Mouse (Mus musculus) liver, adult 2 months (tissue): ENCODE measurements at regions not wholly inside any gene's neighbourhood (a gene's known extent, or its start where the extent isn't known, plus 50 kb on each side); places are given as distances from the start of the nearest gene placed in this dataset.

Experiments used
- DNase-seq: peaks from one replicate; pipeline ENCODE4 v3.0.0-alpha.2; 2011; ENCODE audit warnings: low read depth, low spot score; ENCODE audit errors: extremely low read depth
- H3K27ac ChIP-seq: fragments of 200-500 bp; replicated peaks from 2 replicates; pipeline ENCODE4 v1.5.1; 2012; ENCODE audit warnings: low read depth, mild to moderate bottlenecking, control low read depth, inconsistent platforms, low read length; ENCODE audit not compliant: insufficient read depth
- H3K27me3 ChIP-seq: fragments of 200-500 bp; 2 replicates; pipeline ENCODE4 v1.6.1; 2012; ENCODE audit warnings: mild to moderate bottlenecking, moderate library complexity, low read length, inconsistent platforms; ENCODE audit not compliant: control insufficient read depth, insufficient read depth
- H3K36me3 ChIP-seq: fragments of 200-500 bp; 2 replicates; pipeline ENCODE4 v1.6.1; 2012; ENCODE audit warnings: low read length, inconsistent platforms; ENCODE audit not compliant: control insufficient read depth, insufficient read depth
- H3K4me1 ChIP-seq: fragments of 200-500 bp; 2 replicates; pipeline ENCODE4 v1.6.1; 2011; ENCODE audit warnings: low read length; ENCODE audit not compliant: control insufficient read depth, insufficient read depth
- H3K4me3 ChIP-seq: fragments of 200-500 bp; 2 replicates; pipeline ENCODE4 v1.5.1; 2011; ENCODE audit warnings: low read depth, mild to moderate bottlenecking, control low read depth, low read length, moderate library complexity; ENCODE audit not compliant: insufficient read depth
- H3K79me2 ChIP-seq: fragments of 200-500 bp; 2 replicates; pipeline ENCODE4 v1.6.1; 2012; ENCODE audit warnings: inconsistent platforms, mild to moderate bottlenecking, low read length, moderate library complexity; ENCODE audit not compliant: control insufficient read depth, insufficient read depth
- H3K9ac ChIP-seq: fragments of 200-500 bp; 2 replicates; pipeline ENCODE4 v1.6.1; 2012; ENCODE audit warnings: low read depth, mild to moderate bottlenecking, control low read depth, inconsistent platforms, low read length
- CTCF ChIP-seq: fragments of 200-500 bp; IDR thresholded peaks from 2 replicates; pipeline ENCODE4 v1.5.1; 2011; ENCODE audit warnings: low read depth, low read length, control low read depth
- POLR2A ChIP-seq: fragments of 200-500 bp; IDR thresholded peaks from 2 replicates; pipeline ENCODE4 v1.6.1; 2011; ENCODE audit warnings: low read length, control low read depth; ENCODE audit not compliant: insufficient read depth; ENCODE audit errors: extremely low read depth
- WGBS: fragments of 180-500 bp; shearing (Covaris S2); methylation state at CpG from one replicate; pipeline ENCODE4 v1.1.7; 2018; 5-methylcytosine and 5-hydroxymethylcytosine counted together

DNA sequence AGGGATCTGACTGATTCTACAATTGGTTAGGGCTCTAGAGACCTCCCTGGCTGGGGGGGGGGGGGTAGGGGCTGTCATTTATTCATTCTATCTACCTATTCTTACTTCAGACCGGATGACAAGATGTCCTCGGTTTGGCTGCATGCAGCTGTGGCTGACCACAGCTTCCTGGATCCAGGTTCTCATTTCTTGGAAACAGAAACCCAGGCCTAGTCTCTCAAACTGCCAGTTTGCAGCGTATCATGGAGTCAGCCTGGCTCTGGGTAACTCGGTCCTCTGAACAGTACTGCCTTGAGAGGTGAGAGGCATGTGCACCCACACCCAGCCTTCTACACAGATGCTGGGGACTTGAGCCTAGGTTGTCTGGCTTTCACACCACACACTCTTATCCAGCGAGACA is 62.1 kb upstream of the Elovl6 start:
- WGBS = 88% methylated on average over 5 of the region's 5 CpGs

DNA sequence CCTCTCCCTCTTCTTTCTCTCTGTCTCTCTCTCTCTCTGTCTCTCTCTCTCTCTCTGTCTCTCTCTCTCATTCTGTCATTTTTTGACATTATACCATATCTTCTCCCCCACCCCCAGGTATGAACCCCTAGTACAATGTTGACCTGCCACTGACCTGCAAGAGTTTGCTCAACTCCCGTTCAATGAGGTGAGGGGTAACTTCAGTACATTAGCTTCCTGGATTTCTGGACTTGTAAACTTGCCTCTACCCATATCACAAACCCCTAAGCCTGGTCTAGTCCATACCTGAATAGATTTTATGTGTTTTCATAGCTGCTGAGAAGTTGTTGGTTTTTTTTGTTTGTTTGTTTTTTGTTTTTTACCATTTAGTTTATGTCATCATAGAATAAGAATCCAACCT is 60.8 kb upstream of the Elovl6 start:
- peak overlapping the region; percentile 90 for H3K27ac ChIP-seq
- 3% methylated on average over 1 of the region's 1 CpGs for WGBS
- TF ChIP-seq CTCF = no peak
- no peak for TF ChIP-seq POLR2A

More for the DNA sequence above, 62.1 kb upstream of the Elovl6 start:
- Histone ChIP-seq H3K4me3 (no peak overlapping the region), H3K36me3 (no peaks in the 10 kb centered on the region), H3K27me3 (no peaks in the 10 kb centered on the region), H3K79me2 (no peaks in the 10 kb centered on the region), H3K27ac (no peak overlapping the region), H3K9ac (no peak overlapping the region), H3K4me1 (peaks cover 4% of the 10 kb centered on the region)
- DNase-seq = no peak
- TF ChIP-seq CTCF (no peak), POLR2A (no peak)

DNA sequence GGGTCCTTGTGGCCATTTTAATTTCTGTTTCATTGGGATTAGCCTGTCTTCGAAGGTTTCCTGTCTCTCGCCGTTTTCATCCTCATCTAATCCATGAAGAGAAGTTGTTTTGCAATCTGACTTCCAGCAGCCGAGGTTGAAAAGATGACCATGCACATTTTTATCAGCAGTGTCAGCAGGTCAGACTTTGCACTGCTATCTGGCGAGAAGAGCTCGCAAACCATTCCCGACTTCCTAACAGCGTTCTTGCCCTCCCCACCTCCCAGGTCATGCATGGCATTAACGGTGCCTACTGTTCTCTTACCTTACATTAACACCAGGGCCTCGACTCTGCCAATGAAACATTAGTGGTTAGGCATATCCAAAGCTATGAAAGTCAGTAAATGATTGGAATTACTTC is 60.1 kb upstream of the Elovl6 start:
- H3K36me3 ChIP-seq = no peaks in the 10 kb centered on the region
- peak; percentile 97 for DNase-seq
- peak overlapping the region; percentile 90 for H3K27ac ChIP-seq
- H3K27me3 ChIP-seq = no peaks in the 10 kb centered on the region
- H3K79me2 ChIP-seq = no peaks in the 10 kb centered on the region
- 6% methylated on average over 10 of the region's 10 CpGs for WGBS
- H3K9ac ChIP-seq = peak overlapping the region; percentile 48; the same call in 1 of the 2 replicates
- TF ChIP-seq CTCF (no peak), POLR2A (no peak)
- peak overlapping the region; percentile 9; the same call in 1 of the 2 replicates for H3K4me3 ChIP-seq
- peaks cover 4% of the 10 kb centered on the region for H3K4me1 ChIP-seq

More for the DNA sequence above, 60.8 kb upstream of the Elovl6 start:
- Histone ChIP-seq H3K9ac (no peak overlapping the region), H3K4me1 (peaks cover 4% of the 10 kb centered on the region), H3K36me3 (no peaks in the 10 kb centered on the region), H3K79me2 (no peaks in the 10 kb centered on the region), H3K27me3 (no peaks in the 10 kb centered on the region), H3K4me3 (no peak overlapping the region)
- DNase-seq = peak; percentile 90

DNA sequence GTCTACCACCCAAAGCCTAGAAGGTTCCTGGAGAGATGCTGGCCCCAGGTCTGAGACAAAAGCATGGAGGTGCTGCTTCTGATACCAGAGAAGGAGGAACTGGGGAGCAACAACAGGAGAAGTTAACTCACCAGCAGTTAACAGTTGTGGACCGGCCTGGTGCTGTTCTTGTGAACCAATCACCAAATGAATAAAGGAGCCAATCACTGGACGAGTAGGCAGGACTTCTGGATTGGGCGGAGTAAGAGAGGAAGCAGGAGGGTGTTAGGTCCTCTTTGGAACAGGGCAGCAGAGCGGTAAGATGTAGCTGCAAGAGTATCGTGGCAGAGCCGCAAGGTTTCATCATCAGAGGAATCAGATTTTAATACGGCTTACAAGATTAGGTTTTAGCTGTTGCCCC is 57.7 kb upstream of the Elovl6 start:
- no peak overlapping the region for H3K9ac ChIP-seq
- WGBS = 92% methylated on average over 7 of the region's 7 CpGs
- H3K27me3 ChIP-seq = no peaks in the 10 kb centered on the region

DNA sequence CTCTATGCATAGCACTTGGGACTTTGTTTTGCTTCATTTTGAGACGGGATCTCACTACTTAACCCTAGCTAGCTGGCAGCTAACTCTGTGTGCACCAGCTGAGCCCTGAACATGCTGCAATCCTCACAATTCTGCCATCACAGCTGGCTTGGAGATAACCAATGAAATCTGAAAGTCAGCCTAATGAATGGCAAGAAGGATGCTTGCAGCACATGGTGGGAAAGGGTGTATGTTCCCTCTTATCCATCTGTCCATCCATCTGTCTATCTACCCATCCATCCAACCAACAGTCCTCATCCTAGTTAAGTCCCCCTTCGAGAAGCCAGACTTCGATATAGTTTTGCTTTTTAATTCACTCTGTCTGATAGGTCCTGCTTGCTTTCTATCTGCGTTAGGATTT is 55.9 kb upstream of the Elovl6 start:
- no peak overlapping the region for H3K27ac ChIP-seq
- H3K36me3 ChIP-seq = no peaks in the 10 kb centered on the region
- no peak for TF ChIP-seq POLR2A
- no peak for TF ChIP-seq CTCF
- WGBS = 92% methylated on average over 4 of the region's 4 CpGs
- DNase-seq = no peak
- H3K9ac ChIP-seq = no peak overlapping the region
- H3K4me3 ChIP-seq = no peak overlapping the region
- H3K79me2 ChIP-seq = no peaks in the 10 kb centered on the region
- no peaks in the 10 kb centered on the region for H3K27me3 ChIP-seq
- H3K4me1 ChIP-seq = peaks cover 4% of the 10 kb centered on the region

More for the DNA sequence above, 57.7 kb upstream of the Elovl6 start:
- H3K36me3 ChIP-seq = no peaks in the 10 kb centered on the region
- TF ChIP-seq CTCF (no peak), POLR2A (no peak)
- H3K27ac ChIP-seq = no peak overlapping the region
- no peak for DNase-seq
- H3K79me2 ChIP-seq = no peaks in the 10 kb centered on the region
- peaks cover 4% of the 10 kb centered on the region for H3K4me1 ChIP-seq
- no peak overlapping the region for H3K4me3 ChIP-seq

DNA sequence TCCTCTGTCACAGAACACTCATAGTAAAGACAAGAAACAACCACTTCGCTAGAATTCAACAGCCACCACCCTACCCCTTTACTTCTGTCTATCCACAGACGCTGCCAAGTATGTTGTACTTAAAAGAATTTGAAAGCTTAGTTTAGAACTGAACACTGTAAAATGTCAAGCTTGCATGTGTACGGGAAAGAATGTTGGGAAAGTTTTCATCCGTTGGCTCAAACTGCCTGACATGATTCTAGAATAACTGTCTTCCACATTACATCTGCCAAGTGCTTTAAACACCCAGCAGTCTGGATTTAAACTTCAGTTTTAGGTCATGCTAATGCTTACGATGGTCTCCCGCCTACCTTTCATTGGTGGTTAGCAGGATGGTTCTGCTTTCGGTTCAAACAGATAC is 54.1 kb upstream of the Elovl6 start:
- no peaks in the 10 kb centered on the region for H3K4me1 ChIP-seq
- WGBS = 93% methylated on average over 7 of the region's 7 CpGs

More for the DNA sequence above, 54.1 kb upstream of the Elovl6 start:
- no peak overlapping the region for H3K27ac ChIP-seq
- no peaks in the 10 kb centered on the region for H3K27me3 ChIP-seq
- H3K4me3 ChIP-seq = no peak overlapping the region
- no peaks in the 10 kb centered on the region for H3K79me2 ChIP-seq
- H3K9ac ChIP-seq = no peak overlapping the region
- no peak for DNase-seq
- no peaks in the 10 kb centered on the region for H3K36me3 ChIP-seq
- TF ChIP-seq CTCF (no peak), POLR2A (no peak)
